Mouse (Mus musculus) liver, postnatal 0 days (tissue): ENCODE measurements around the gene Ubap1. TPM values are rescaled to one million over a fixed set of nuclear protein-coding genes. Genes with fewer than 3 reads are reported as not detected.

Experiments
- ATAC-seq: fragments of 200-750 bp; cut with Nextera tagmentation; 2 replicates; pipeline ENCODE4 v1.8.0; 2017; ENCODE audit warnings: mild to moderate bottlenecking, moderate library complexity
- DNase-seq: peaks from one replicate; pipeline ENCODE4 v3.0.0-alpha.2; 2016
- H3K27ac ChIP-seq: fragments of 300-500 bp; sonication (generic); 2 replicates; pipeline ENCODE4 v1.5.1; 2014; ENCODE audit warnings: antibody characterized with exemption, moderate library complexity, mild to moderate bottlenecking, low read depth
- H3K27me3 ChIP-seq: fragments of 300-500 bp; sonication (generic); 2 replicates; pipeline ENCODE4 v1.6.1; 2014; ENCODE audit warnings: low read length, control low read depth, mixed read lengths; ENCODE audit not compliant: insufficient read depth
- H3K36me3 ChIP-seq: fragments of 300-500 bp; sonication (generic); replicated peaks from 2 replicates; pipeline ENCODE4 v1.6.1; 2014; ENCODE audit warnings: mild to moderate bottlenecking, control low read depth, low read length, moderate library complexity, mixed read lengths; ENCODE audit not compliant: insufficient read depth
- H3K4me1 ChIP-seq: fragments of 300-500 bp; sonication (generic); 2 replicates; pipeline ENCODE4 v1.6.1; 2014; ENCODE audit warnings: antibody characterized with exemption, mild to moderate bottlenecking, control low read depth; ENCODE audit not compliant: insufficient read depth
- H3K4me2 ChIP-seq: fragments of 300-500 bp; sonication (generic); 2 replicates; pipeline ENCODE4 v1.6.1; 2014; ENCODE audit warnings: low read depth, mild to moderate bottlenecking, low read length, moderate library complexity, mixed read lengths
- H3K4me3 ChIP-seq: fragments of 300-500 bp; sonication (generic); 2 replicates; pipeline ENCODE4 v1.5.1; 2014; ENCODE audit warnings: low read depth, low read length
- H3K9ac ChIP-seq: fragments of 300-500 bp; sonication (generic); replicated peaks from 2 replicates; pipeline ENCODE4 v1.6.1; 2014; ENCODE audit warnings: mild to moderate bottlenecking, moderate library complexity
- H3K9me3 ChIP-seq: fragments of 300-500 bp; sonication (generic); 2 replicates; pipeline ENCODE4 v1.6.1; 2016; ENCODE audit warnings: mild to moderate bottlenecking, control low read depth, low read length, mixed read lengths
- CTCF ChIP-seq: sonication (generic); IDR thresholded peaks from 2 replicates; pipeline ENCODE4 v1.5.1; 2016; ENCODE audit warnings: antibody characterized with exemption, low read depth
- EP300 ChIP-seq: IDR thresholded peaks from 2 replicates; pipeline ENCODE4 v1.6.1; 2016; ENCODE audit warnings: antibody characterized with exemption, low read depth, mild to moderate bottlenecking
- WGBS: fragments of 180-500 bp; shearing (Covaris S2); extraction: QIAGEN DNeasy Blood & Tissue Kit; methylation state at CpG from one replicate; pipeline ENCODE4 v1.1.7; 2014; ENCODE audit not compliant: insufficient replicate concordance; 5-methylcytosine and 5-hydroxymethylcytosine counted together
- polyA plus RNA-seq: library from polyadenylated mRNA; unstranded; fragments of >200 nt; fragmentation: Nextera tagmentation; extraction: Ambion mirVana; gene quantifications from 2 replicates; pipeline ENCODE4 v1.2.1, GENCODE M21; 2015

Ubap1 gene
- polyA plus RNA-seq, 1 experiment from 2014 or later, result 25.6 TPM

GRCm38 (mm10) chr4:41398353-41398752 is 49.6 kb downstream of the Ubap1 start:
- no peaks in the 10 kb centered on the region for H3K9me3 ChIP-seq
- no peak overlapping the region for H3K4me2 ChIP-seq
- H3K27ac ChIP-seq, result no peak overlapping the region
- 90% methylated on average over 6 of the region's 6 CpGs for WGBS
- H3K4me3 ChIP-seq, result no peak overlapping the region
- no peaks in the 10 kb centered on the region for H3K27me3 ChIP-seq
- H3K9ac ChIP-seq, result no peak overlapping the region
- no peaks in the 10 kb centered on the region for H3K4me1 ChIP-seq
- DNase-seq, result no peak
- TF ChIP-seq CTCF, result no peak
- no peak for TF ChIP-seq EP300
- no peak for ATAC-seq
- H3K36me3 ChIP-seq, result peaks cover 31% of the 10 kb centered on the region

DNA sequence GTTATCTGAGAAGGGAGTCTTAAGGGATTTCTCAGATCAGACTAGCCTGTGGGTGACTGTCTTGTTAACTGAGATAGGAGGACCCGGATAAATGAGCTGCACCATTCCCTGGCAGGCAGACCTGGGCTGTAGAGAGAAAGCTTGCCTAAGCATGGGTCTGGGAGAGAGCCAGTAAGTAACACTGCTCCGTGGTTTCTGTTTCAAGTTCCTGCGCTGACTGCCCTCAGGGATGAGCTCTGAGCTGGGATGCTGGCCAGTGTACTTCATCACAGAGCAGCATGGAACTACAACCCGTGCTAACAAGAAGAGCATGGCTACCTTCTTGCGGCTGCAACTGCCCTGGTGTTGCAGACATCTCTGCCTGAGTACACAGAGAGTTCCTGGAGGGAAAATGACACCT is 51.1 kb downstream of the Ubap1 start:
- H3K27me3 ChIP-seq, result no peaks in the 10 kb centered on the region
- no peak for TF ChIP-seq CTCF
- TF ChIP-seq EP300, result no peak
- no peak overlapping the region for H3K9ac ChIP-seq
- no peak for ATAC-seq
- H3K4me2 ChIP-seq, result no peak overlapping the region
- no peaks in the 10 kb centered on the region for H3K9me3 ChIP-seq
- 87% methylated on average over 5 of the region's 5 CpGs for WGBS
- DNase-seq, result no peak
- no peaks in the 10 kb centered on the region for H3K4me1 ChIP-seq
- H3K27ac ChIP-seq, result no peak overlapping the region
- no peak overlapping the region for H3K4me3 ChIP-seq
- peaks cover 25% of the 10 kb centered on the region for H3K36me3 ChIP-seq

DNA sequence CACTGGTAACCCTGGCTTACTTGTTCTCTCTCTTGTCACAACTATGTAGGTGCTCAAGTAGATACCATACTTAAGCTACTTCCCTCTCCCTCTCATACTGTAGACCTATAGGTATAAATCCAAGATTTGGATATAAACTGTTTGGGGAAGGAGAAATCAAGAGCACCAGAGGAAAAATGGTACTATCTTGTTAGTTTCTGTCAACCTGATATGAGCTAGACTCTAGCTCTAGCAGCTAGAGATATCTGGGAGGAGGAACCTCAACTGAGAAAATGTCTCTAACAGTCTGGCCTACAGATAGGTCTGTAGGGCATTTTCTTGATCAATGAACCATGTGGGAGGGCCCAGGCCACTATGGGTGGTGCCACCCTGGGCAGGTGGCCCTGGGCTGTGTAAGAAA is 52.4 kb downstream of the Ubap1 start:
- ATAC-seq (no peak), DNase-seq (no peak)
- Histone ChIP-seq H3K4me3 (no peak overlapping the region), H3K4me1 (no peaks in the 10 kb centered on the region), H3K36me3 (peaks cover 21% of the 10 kb centered on the region), H3K27ac (no peak overlapping the region), H3K4me2 (no peak overlapping the region), H3K27me3 (no peaks in the 10 kb centered on the region), H3K9me3 (no peaks in the 10 kb centered on the region), H3K9ac (no peak overlapping the region)
- TF ChIP-seq CTCF (no peak), EP300 (no peak)

DNA sequence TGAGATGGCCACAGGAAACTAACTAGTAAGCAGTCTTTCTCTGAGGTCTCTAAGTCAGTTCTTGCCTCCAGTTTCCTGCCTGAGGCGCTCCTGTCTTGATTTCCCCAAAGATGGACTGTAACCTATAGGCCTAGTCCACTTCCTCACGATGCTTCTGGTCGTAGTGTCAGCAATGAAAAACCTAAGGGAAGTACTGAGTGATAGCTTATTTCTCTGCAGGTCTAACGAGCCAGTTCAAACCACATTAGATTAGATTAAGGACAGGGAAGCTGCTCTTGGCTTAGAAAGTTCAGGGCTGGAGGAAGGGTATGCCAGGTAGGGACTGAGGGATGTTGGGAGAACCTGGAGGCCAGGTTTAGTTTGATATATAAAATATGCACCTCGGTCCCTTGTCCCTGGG is 52.8 kb downstream of the Ubap1 start:
- Histone ChIP-seq H3K4me2 (no peak overlapping the region), H3K9ac (no peak overlapping the region), H3K4me3 (no peak overlapping the region), H3K27ac (no peak overlapping the region), H3K4me1 (no peaks in the 10 kb centered on the region), H3K36me3 (peaks cover 21% of the 10 kb centered on the region), H3K9me3 (no peaks in the 10 kb centered on the region), H3K27me3 (no peaks in the 10 kb centered on the region)
- ATAC-seq, result no peak
- TF ChIP-seq EP300 (no peak), CTCF (no peak)
- 64% methylated on average over 5 of the region's 5 CpGs for WGBS
- no peak for DNase-seq

DNA sequence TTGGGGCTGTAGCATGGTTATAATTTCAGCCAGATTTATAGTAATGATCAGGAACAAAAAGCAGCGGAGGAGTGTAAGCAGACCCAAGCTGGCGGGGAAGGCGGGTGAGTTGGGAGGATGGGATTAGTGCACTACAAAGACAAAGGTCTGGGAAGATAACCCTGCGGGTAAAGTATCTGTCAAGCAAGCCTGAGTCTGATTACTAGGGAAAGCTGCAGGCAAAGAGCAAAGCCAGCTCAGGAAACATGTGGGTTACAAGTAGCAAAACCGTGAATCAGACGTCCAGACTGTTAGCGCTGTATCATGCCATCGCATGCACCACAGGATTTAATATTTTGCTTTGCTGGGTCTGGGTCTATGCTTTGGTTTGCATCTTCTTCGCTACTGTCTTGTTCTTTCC is 57.8 kb downstream of the Ubap1 start:
- H3K4me2 ChIP-seq, result no peak overlapping the region
- H3K9me3 ChIP-seq, result no peaks in the 10 kb centered on the region
- 89% methylated on average over 9 of the region's 9 CpGs for WGBS
- H3K27me3 ChIP-seq, result no peaks in the 10 kb centered on the region
- H3K4me1 ChIP-seq, result no peaks in the 10 kb centered on the region
- no peak overlapping the region for H3K4me3 ChIP-seq
- TF ChIP-seq EP300, result no peak
- no peak for TF ChIP-seq CTCF
- no peak overlapping the region for H3K27ac ChIP-seq
- peaks cover 8% of the 10 kb centered on the region for H3K36me3 ChIP-seq
- DNase-seq, result no peak
- no peak for ATAC-seq
- H3K9ac ChIP-seq, result no peak overlapping the region

DNA sequence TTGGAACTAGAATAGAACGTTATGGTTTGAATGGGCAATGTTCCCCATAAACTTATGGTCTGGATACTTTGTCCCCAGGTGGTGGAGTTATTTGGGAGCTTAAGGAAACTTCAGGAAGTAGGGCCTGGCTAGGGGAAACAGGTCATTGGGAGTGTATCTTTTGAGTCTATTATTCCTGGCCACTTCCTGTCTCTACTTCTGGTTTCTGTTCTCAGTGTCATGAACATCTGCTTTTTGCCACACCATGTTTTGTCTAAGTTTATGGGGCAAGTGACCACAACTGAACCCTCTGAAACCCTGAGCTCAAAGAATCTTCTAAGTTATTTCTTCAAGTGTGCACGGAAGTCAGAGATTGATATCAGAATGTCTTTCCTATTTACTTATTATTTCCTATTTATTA is 58.6 kb downstream of the Ubap1 start:
- Histone ChIP-seq H3K9me3 (no peaks in the 10 kb centered on the region), H3K4me3 (no peak overlapping the region), H3K9ac (no peak overlapping the region), H3K4me2 (no peak overlapping the region), H3K36me3 (peaks cover 8% of the 10 kb centered on the region), H3K4me1 (no peaks in the 10 kb centered on the region), H3K27ac (no peak overlapping the region), H3K27me3 (no peaks in the 10 kb centered on the region)
- ATAC-seq, result no peak
- DNase-seq, result no peak
- 84% methylated on average over 2 of the region's 2 CpGs for WGBS
- TF ChIP-seq CTCF (no peak), EP300 (no peak)

DNA sequence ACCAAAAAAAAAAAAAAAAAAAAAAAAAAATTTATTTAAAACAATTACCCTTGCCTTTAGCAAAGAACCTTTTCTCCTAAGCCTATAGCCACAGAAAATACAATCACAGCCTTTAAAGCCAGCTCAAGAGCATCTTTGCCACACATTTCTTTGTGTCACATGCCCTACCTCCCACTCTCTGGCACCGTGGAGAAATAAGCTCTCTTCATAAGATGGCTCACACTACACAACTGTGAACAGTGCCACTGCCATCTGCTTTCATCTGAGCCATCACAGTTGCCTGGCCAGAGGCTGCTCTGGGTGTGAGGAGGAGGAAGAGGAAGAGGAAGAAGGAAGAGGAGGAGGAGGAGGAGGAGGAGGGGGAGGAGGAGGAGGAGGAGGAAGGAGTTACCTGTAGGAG is 60.5 kb downstream of the Ubap1 start:
- no peaks in the 10 kb centered on the region for H3K9me3 ChIP-seq

More for the DNA sequence above, 60.5 kb downstream of the Ubap1 start:
- Histone ChIP-seq H3K4me1 (no peaks in the 10 kb centered on the region), H3K9ac (no peak overlapping the region), H3K36me3 (no peaks in the 10 kb centered on the region), H3K4me3 (no peak overlapping the region), H3K27me3 (no peaks in the 10 kb centered on the region), H3K27ac (no peak overlapping the region), H3K4me2 (no peak overlapping the region)
- WGBS, result 79% methylated on average over 1 of the region's 1 CpGs
- DNase-seq (no peak), ATAC-seq (no peak)
- TF ChIP-seq EP300 (no peak), CTCF (no peak)
